Mouse (Mus musculus) stomach, embryonic 16.5 days (tissue): ENCODE measurements around the gene Sgpp2. TPM values are rescaled to one million over a fixed set of nuclear protein-coding genes. Genes with fewer than 3 reads are reported as not detected.

ENCODE experiments used
- ATAC-seq: fragments of 200-750 bp; cut with Nextera tagmentation; 2 replicates; pipeline ENCODE4 v1.8.0; 2017; ENCODE audit warnings: moderate number of reproducible peaks, moderate TSS enrichment; ENCODE audit not compliant: insufficient read depth, low FRiP score
- H3K27ac ChIP-seq: fragments of 300-500 bp; sonication (generic); 2 replicates; pipeline ENCODE4 v1.5.1; 2014; ENCODE audit warnings: low read length
- H3K27me3 ChIP-seq: fragments of 300-500 bp; sonication (generic); 2 replicates; pipeline ENCODE4 v1.6.1; 2014; ENCODE audit warnings: low read length, control low read depth, mixed read lengths; ENCODE audit not compliant: control insufficient read depth, insufficient read depth
- H3K36me3 ChIP-seq: fragments of 300-500 bp; sonication (generic); 2 replicates; pipeline ENCODE4 v1.6.1; 2014; ENCODE audit warnings: low read length; ENCODE audit not compliant: control insufficient read depth, insufficient read depth
- H3K4me1 ChIP-seq: fragments of 300-500 bp; sonication (generic); 2 replicates; pipeline ENCODE4 v1.6.1; 2014; ENCODE audit warnings: low read length, control low read depth, mixed read lengths; ENCODE audit not compliant: control insufficient read depth, insufficient read depth
- H3K4me2 ChIP-seq: fragments of 300-500 bp; sonication (generic); 2 replicates; pipeline ENCODE4 v1.6.1; 2014; ENCODE audit warnings: low read depth, low read length, mixed read lengths
- H3K4me3 ChIP-seq: fragments of 300-500 bp; sonication (generic); replicated peaks from 2 replicates; pipeline ENCODE4 v1.5.1; 2014; ENCODE audit warnings: mild to moderate bottlenecking, low read length
- H3K9ac ChIP-seq: fragments of 300-500 bp; sonication (generic); 2 replicates; pipeline ENCODE4 v1.6.1; 2014; ENCODE audit warnings: low read length
- H3K9me3 ChIP-seq: fragments of 300-500 bp; sonication (generic); replicated peaks from 2 replicates; pipeline ENCODE4 v1.6.1; 2016; ENCODE audit warnings: low read length, control low read depth; ENCODE audit not compliant: control insufficient read depth
- WGBS: fragments of 180-500 bp; shearing (Covaris S2); extraction: QIAGEN DNeasy Blood & Tissue Kit; methylation state at CpG from one replicate; pipeline ENCODE4 v1.1.7; 2014; 5-methylcytosine and 5-hydroxymethylcytosine counted together
- polyA plus RNA-seq: library from polyadenylated mRNA; unstranded; fragments of >200 nt; fragmentation: Nextera tagmentation; extraction: Ambion mirVana; gene quantifications from 2 replicates; pipeline ENCODE4 v1.2.1, GENCODE M21; 2015

Sgpp2 gene
- polyA plus RNA-seq, 1 experiment from 2014 or later: 22.7 TPM

- Histone ChIP-seq H3K27ac (no peak overlapping the region), H3K27me3 (no peaks in the 10 kb centered on the region), H3K9me3 (no peaks in the 10 kb centered on the region), H3K4me3 (no peak overlapping the region), H3K4me2 (no peak overlapping the region), H3K36me3 (no peaks in the 10 kb centered on the region), H3K9ac (no peak overlapping the region), H3K4me1 (no peaks in the 10 kb centered on the region)
- WGBS: 78% methylated on average over 4 of the region's 4 CpGs
- no peak for ATAC-seq
Measured at GRCm38 (mm10) chr1:78401413-78401812, 91.3 kb downstream of the Sgpp2 start.

- ATAC-seq: no peak
- Histone ChIP-seq H3K27me3 (no peaks in the 10 kb centered on the region), H3K36me3 (no peaks in the 10 kb centered on the region), H3K4me3 (no peak overlapping the region), H3K4me1 (no peaks in the 10 kb centered on the region), H3K27ac (no peak overlapping the region), H3K9me3 (no peaks in the 10 kb centered on the region), H3K9ac (no peak overlapping the region), H3K4me2 (no peak overlapping the region)
- 80% methylated on average over 2 of the region's 2 CpGs for WGBS
Measured at GRCm38 (mm10) chr1:78409396-78409795, 99.3 kb downstream of the Sgpp2 start.

GRCm38 (mm10) chr1:78412668-78413067 lies 102.5 kb downstream of the Sgpp2 start:
- Histone ChIP-seq H3K9me3 (no peaks in the 10 kb centered on the region), H3K4me2 (no peak overlapping the region), H3K27me3 (no peaks in the 10 kb centered on the region), H3K36me3 (no peaks in the 10 kb centered on the region), H3K27ac (no peak overlapping the region), H3K4me3 (no peak overlapping the region), H3K4me1 (no peaks in the 10 kb centered on the region), H3K9ac (no peak overlapping the region)
- peak; percentile 37; the same call in 1 of the 2 replicates for ATAC-seq
- 26% methylated on average over 7 of the region's 7 CpGs for WGBS

GRCm38 (mm10) chr1:78414421-78414820 lies 104.3 kb downstream of the Sgpp2 start:
- Histone ChIP-seq H3K27me3 (no peaks in the 10 kb centered on the region), H3K9me3 (no peaks in the 10 kb centered on the region), H3K9ac (no peak overlapping the region), H3K4me2 (no peak overlapping the region), H3K27ac (no peak overlapping the region), H3K36me3 (no peaks in the 10 kb centered on the region), H3K4me1 (no peaks in the 10 kb centered on the region), H3K4me3 (no peak overlapping the region)
- no peak for ATAC-seq
- 81% methylated on average over 5 of the region's 5 CpGs for WGBS

GRCm38 (mm10) chr1:78417154-78417911 lies 107.2 kb downstream of the Sgpp2 start:
- ATAC-seq: no peak
- no peak overlapping the region for H3K4me3 ChIP-seq
- H3K27ac ChIP-seq: no peak overlapping the region
- no peaks in the 10 kb centered on the region for H3K27me3 ChIP-seq
- H3K4me2 ChIP-seq: no peak overlapping the region
- no peaks in the 10 kb centered on the region for H3K9me3 ChIP-seq
- WGBS: 93% methylated on average over 9 of the region's 9 CpGs
- H3K4me1 ChIP-seq: no peaks in the 10 kb centered on the region
- no peaks in the 10 kb centered on the region for H3K36me3 ChIP-seq
- no peak overlapping the region for H3K9ac ChIP-seq

GRCm38 (mm10) chr1:78419593-78419992 lies 109.4 kb downstream of the Sgpp2 start:
- Histone ChIP-seq H3K27ac (no peak overlapping the region), H3K4me3 (no peak overlapping the region), H3K27me3 (no peaks in the 10 kb centered on the region), H3K9me3 (no peaks in the 10 kb centered on the region), H3K36me3 (no peaks in the 10 kb centered on the region), H3K9ac (no peak overlapping the region), H3K4me2 (no peak overlapping the region), H3K4me1 (no peaks in the 10 kb centered on the region)
- 57% methylated on average over 4 of the region's 4 CpGs for WGBS
- ATAC-seq: no peak

- no peak for ATAC-seq
- H3K4me2 ChIP-seq: no peak overlapping the region
- no peak overlapping the region for H3K27ac ChIP-seq
- no peaks in the 10 kb centered on the region for H3K27me3 ChIP-seq
- H3K9me3 ChIP-seq: no peaks in the 10 kb centered on the region
- no peak overlapping the region for H3K9ac ChIP-seq
- H3K4me3 ChIP-seq: no peak overlapping the region
- no peaks in the 10 kb centered on the region for H3K36me3 ChIP-seq
- no peaks in the 10 kb centered on the region for H3K4me1 ChIP-seq
- 92% methylated on average over 6 of the region's 6 CpGs for WGBS
Measured at GRCm38 (mm10) chr1:78420271-78420670, 110.1 kb downstream of the Sgpp2 start.

- Histone ChIP-seq H3K27ac (no peak overlapping the region), H3K36me3 (no peaks in the 10 kb centered on the region), H3K9ac (no peak overlapping the region), H3K27me3 (no peaks in the 10 kb centered on the region), H3K4me1 (0 out of 2 replicates have a peak, but pooled peaks cover 3% of the 10 kb centered on the region), H3K9me3 (no peaks in the 10 kb centered on the region), H3K4me3 (no peak overlapping the region), H3K4me2 (no peak overlapping the region)
- no peak for ATAC-seq
- 86% methylated on average over 5 of the region's 5 CpGs for WGBS
Measured at GRCm38 (mm10) chr1:78421749-78422148, 111.6 kb downstream of the Sgpp2 start.

- no peak for ATAC-seq
- Histone ChIP-seq H3K4me2 (no peak overlapping the region), H3K4me3 (no peak overlapping the region), H3K27ac (no peak overlapping the region), H3K9ac (no peak overlapping the region), H3K36me3 (no peaks in the 10 kb centered on the region), H3K4me1 (0 out of 2 replicates have a peak, but pooled peaks cover 3% of the 10 kb centered on the region), H3K27me3 (no peaks in the 10 kb centered on the region), H3K9me3 (no peaks in the 10 kb centered on the region)
- 75% methylated on average over 2 of the region's 2 CpGs for whole genome bisulfite sequencing
Measured at GRCm38 (mm10) chr1:78422576-78422975, 112.4 kb downstream of the Sgpp2 start.
